Mouse (Mus musculus) ES-Bruce4 (cell line): ENCODE results near the gene 2210011C24Rik.

Experiments
- CTCF ChIP-seq: IDR thresholded peaks from one replicate; pipeline ENCODE4 v1.8.1; 2011; ENCODE audit warnings: low read depth, low read length
- EP300 ChIP-seq: IDR thresholded peaks from 2 replicates; pipeline ENCODE4 v1.6.1; 2011; ENCODE audit warnings: low read depth, low read length; ENCODE audit not compliant: insufficient read depth
- POLR2A ChIP-seq: IDR thresholded peaks from one replicate; pipeline ENCODE4 v1.8.1; 2011; ENCODE audit warnings: low read length; ENCODE audit not compliant: insufficient read depth

DNA sequence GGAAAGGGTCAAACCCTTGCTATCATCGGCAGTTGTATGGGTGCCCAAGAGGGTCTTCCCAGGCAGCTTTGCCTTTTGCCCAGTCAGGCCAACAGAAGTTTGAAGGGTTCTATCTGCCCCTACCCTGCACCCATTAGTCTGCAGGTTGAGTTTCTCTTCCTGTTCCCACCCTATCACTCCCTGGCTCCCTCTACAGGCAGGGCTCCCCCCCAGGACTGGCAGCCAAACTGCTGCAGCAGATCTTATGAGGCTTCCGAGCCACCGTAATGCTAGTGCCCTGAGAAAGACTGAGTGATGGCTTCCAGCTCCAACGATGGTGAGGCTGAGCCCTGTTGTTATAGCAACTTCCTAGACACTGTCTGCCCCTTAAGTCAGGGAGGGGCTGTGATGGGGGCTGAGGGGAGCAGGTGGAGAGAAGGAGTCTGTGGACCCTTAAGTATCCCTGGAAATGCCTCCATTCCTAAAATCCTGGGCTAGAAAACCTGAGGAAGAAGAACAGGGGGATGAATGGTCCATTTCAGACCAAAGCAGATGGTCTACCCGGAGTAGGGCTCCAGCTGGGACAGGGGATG lies 35.1 kb downstream of the 2210011C24Rik start:
- TF ChIP-seq CTCF (no peak), EP300 (no peak), POLR2A (no peak)
